Mouse (Mus musculus): Measurements from ENCODE around the gene Trpc4.
A peak's percentile ranks its signal among the peaks of the same experiment; 100 is the strongest.

The Trpc4 gene

GRCm38 (mm10) chr3:54155639-54156315 lies at the start of gene Trpc4:
Gene Trpc4, plus strand, starts transcription at chr3:54156035.
- peak; percentile 51 to 57 for DNase-seq (ENCODE audit: low spot score in 2 of 2)

GRCm38 (mm10) chr3:54111489-54111888 lies 44.3 kb upstream of the Trpc4 start:
- DNase-seq (ENCODE audit: low spot score in 2 of 2), result no peak

- DNase-seq (ENCODE audit: low spot score in 2 of 2), result no peak
Measured at GRCm38 (mm10) chr3:54135376-54135775, 20.5 kb upstream of the Trpc4 start.

- DNase-seq (ENCODE audit: low spot score in 2 of 2), result no peak
Measured at GRCm38 (mm10) chr3:54141376-54141775, 14.5 kb upstream of the Trpc4 start.

- peak; percentile 13 to 60 for DNase-seq (ENCODE audit: low spot score in 2 of 2)
Measured at GRCm38 (mm10) chr3:54154844-54155638, 794 bp upstream of the Trpc4 start.

- peak; percentile 31 to 39 for DNase-seq (ENCODE audit: low spot score in 2 of 2)
Measured at GRCm38 (mm10) chr3:54156316-54157000, 623 bp downstream of the Trpc4 start.

GRCm38 (mm10) chr3:54170701-54171100 lies 14.9 kb downstream of the Trpc4 start:
- no peak for DNase-seq (ENCODE audit: low spot score in 2 of 2)

GRCm38 (mm10) chr3:54177296-54177695 lies 21.5 kb downstream of the Trpc4 start:
- no peak for DNase-seq (ENCODE audit: low spot score in 2 of 2)

- DNase-seq (ENCODE audit: low spot score in 2 of 2), result no peak
Measured at GRCm38 (mm10) chr3:54190932-54191668, 35.3 kb downstream of the Trpc4 start.

- no peak for DNase-seq (ENCODE audit: low spot score in 2 of 2)
Measured at GRCm38 (mm10) chr3:54201231-54201630, 45.4 kb downstream of the Trpc4 start.

- DNase-seq (ENCODE audit: low spot score in 2 of 2), result peak; percentile 63 to 78
Measured at GRCm38 (mm10) chr3:54204386-54204785, 48.6 kb downstream of the Trpc4 start.

GRCm38 (mm10) chr3:54210112-54210511 lies 54.3 kb downstream of the Trpc4 start:
- peak in 1 of 2 experiments; percentile 52 for DNase-seq (ENCODE audit: low spot score in 2 of 2)

- DNase-seq (ENCODE audit: low spot score in 2 of 2), result no peak
Measured at GRCm38 (mm10) chr3:54211441-54211840, 55.6 kb downstream of the Trpc4 start.

- DNase-seq (ENCODE audit: low spot score in 2 of 2), result no peak
Measured at GRCm38 (mm10) chr3:54222549-54222948, 66.7 kb downstream of the Trpc4 start.

GRCm38 (mm10) chr3:54228463-54228862 lies 72.6 kb downstream of the Trpc4 start:
- DNase-seq (ENCODE audit: low spot score in 2 of 2), result no peak

GRCm38 (mm10) chr3:54238891-54239290 lies 83.1 kb downstream of the Trpc4 start:
- DNase-seq (ENCODE audit: low spot score in 2 of 2), result no peak

GRCm38 (mm10) chr3:54239426-54239825 lies 83.6 kb downstream of the Trpc4 start:
- no peak for DNase-seq (ENCODE audit: low spot score in 2 of 2)

GRCm38 (mm10) chr3:54243136-54243535 lies 87.3 kb downstream of the Trpc4 start:
- DNase-seq (ENCODE audit: low spot score in 2 of 2), result peak; percentile 35 to 84

GRCm38 (mm10) chr3:54244729-54245465 lies 89.1 kb downstream of the Trpc4 start:
- DNase-seq (ENCODE audit: low spot score in 2 of 2), result no peak

- peak; percentile 36 to 47 for DNase-seq (ENCODE audit: low spot score in 2 of 2)
Measured at GRCm38 (mm10) chr3:54246416-54246815, 90.6 kb downstream of the Trpc4 start.

GRCm38 (mm10) chr3:54249311-54249710 lies 93.5 kb downstream of the Trpc4 start:
- DNase-seq (ENCODE audit: low spot score in 2 of 2), result no peak
